Mouse (Mus musculus): ENCODE results near the gene Tmem40. TPM values are rescaled to one million over a fixed set of nuclear protein-coding genes. Genes with fewer than 3 reads are reported as not detected.
A peak's percentile ranks its signal among the peaks of the same experiment; 100 is the strongest.

Tmem40 gene
- polyA plus RNA-seq, 1 experiment from 2014 or later = 2.3 TPM

DNA sequence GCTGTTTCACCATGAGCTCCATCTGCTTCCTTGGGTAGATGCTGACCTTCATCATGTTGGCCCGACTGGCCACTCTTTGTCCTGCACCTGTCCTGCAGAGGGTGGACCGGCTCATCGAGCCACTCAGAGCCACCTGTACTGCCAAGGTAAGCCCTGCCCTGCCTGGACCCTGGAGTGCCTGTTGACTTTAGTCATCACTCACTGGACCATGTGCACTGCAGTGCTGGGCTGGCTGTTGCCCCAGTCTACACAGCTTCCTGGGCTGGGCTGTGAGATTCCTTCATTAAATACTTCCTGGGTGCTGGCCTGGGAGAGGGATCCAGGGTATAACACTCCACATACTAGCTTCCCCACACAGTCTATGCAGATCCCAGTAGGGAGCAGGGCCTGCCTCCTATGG, 39.6 kb upstream of the Tmem40 start:
- no peak overlapping the region for H3K4me3 ChIP-seq (ENCODE audit: low read depth, low read length)
- H3K27ac ChIP-seq (ENCODE audit: low read depth, low read length) = no peak overlapping the region
- no peak overlapping the region for H3K9ac ChIP-seq (ENCODE audit: low read length)
- H3K4me1 ChIP-seq (ENCODE audit: control insufficient read depth, insufficient read depth, low read length) = peaks cover 8% of the 10 kb centered on the region
- 97% methylated on average over 3 of the region's 3 CpGs for WGBS
- no peak overlapping the region for H3K4me2 ChIP-seq (ENCODE audit: low read depth)
- H3K27me3 ChIP-seq (ENCODE audit: control insufficient read depth, insufficient read depth, low read length) = no peaks in the 10 kb centered on the region
- DNase-seq (ENCODE audit: low spot score) (no peak), ATAC-seq (ENCODE audit: insufficient read depth, low FRiP score, low TSS enrichment) (no peak)
- H3K9me3 ChIP-seq (ENCODE audit: control insufficient read depth, low read length) = no peaks in the 10 kb centered on the region
- peaks cover 37% of the 10 kb centered on the region for H3K36me3 ChIP-seq (ENCODE audit: control insufficient read depth, insufficient read depth, low read length)

DNA sequence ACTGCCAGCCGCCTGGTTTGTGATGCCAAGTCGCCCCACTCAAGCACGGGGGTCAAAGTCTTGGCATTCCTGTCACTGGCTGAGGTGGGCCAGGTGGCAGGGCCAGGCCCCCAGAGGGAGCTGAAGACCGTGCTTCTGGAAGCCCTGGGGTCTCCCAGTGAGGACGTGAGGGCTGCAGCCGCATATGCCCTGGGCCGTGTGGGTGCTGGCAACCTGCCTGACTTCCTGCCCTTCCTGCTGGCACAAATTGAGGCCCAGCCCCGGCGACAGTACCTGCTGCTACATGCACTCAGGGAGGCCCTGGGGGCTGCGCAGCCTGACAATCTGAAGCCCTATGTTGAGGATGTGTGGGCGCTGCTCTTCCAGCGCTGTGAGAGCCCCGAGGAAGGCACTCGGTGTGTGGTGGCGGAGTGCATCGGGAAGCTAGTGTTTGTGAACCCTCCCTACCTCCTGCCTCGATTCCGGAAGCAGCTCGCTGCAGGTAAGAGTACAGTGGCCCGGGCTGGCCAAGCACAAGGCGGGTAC, 30.5 kb upstream of the Tmem40 start:
- WGBS = 92% methylated on average over 21 of the region's 21 CpGs
- Histone ChIP-seq H3K4me3 (ENCODE audit: low read depth, low read length) (no peak overlapping the region), H3K9me3 (ENCODE audit: control insufficient read depth, low read length) (no peaks in the 10 kb centered on the region), H3K27me3 (ENCODE audit: control insufficient read depth, insufficient read depth, low read length) (no peaks in the 10 kb centered on the region), H3K4me1 (ENCODE audit: control insufficient read depth, insufficient read depth, low read length) (no peaks in the 10 kb centered on the region), H3K36me3 (ENCODE audit: control insufficient read depth, insufficient read depth, low read length) (peaks cover 26% of the 10 kb centered on the region), H3K9ac (ENCODE audit: low read length) (no peak overlapping the region), H3K4me2 (ENCODE audit: low read depth) (no peak overlapping the region), H3K27ac (ENCODE audit: low read depth, low read length) (no peak overlapping the region)
- DNase-seq (ENCODE audit: low spot score) (no peak), ATAC-seq (ENCODE audit: insufficient read depth, low FRiP score, low TSS enrichment) (no peak)

DNA sequence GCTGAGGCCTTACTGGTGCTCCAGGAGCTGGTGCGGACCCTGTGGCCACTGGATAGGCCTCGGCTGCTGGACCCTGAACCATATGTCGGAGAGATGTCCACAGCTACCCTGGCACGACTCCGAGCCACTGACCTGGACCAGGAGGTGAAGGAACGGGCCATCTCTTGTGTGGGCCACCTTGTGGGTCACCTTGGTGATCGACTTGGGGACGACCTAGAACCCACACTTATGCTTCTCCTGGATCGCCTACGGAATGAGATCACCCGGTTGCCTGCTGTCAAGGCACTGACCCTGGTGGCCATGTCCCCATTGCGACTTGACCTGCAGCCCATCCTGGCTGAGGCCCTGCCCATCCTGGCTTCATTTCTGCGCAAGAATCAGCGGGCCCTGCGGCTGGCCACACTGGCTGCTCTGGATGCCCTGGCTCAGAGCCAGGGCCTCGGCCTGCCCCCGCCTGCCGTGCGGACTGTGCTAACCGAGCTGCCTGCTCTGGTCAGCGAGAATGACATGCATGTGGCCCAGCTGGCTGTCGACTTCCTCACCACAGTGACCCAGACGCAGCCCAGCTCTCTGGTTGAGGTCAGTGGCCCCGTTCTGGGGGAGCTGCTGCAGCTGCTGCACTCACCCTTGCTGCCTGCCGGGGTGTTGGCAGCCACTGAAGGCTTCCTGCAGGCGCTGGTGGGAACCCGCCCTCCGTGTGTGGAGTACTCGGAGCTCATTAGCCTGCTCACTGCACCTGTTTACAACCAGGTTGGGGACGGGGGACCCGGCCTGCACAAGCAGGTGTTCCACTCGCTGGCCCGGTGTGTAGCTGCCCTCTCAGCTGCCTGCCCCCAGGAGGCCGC, 29.9 kb upstream of the Tmem40 start:
- Histone ChIP-seq H3K9ac (ENCODE audit: low read length) (no peak overlapping the region), H3K4me3 (ENCODE audit: low read depth, low read length) (no peak overlapping the region), H3K4me1 (ENCODE audit: control insufficient read depth, insufficient read depth, low read length) (no peaks in the 10 kb centered on the region), H3K36me3 (ENCODE audit: control insufficient read depth, insufficient read depth, low read length) (peaks cover 25% of the 10 kb centered on the region), H3K27ac (ENCODE audit: low read depth, low read length) (no peak overlapping the region), H3K4me2 (ENCODE audit: low read depth) (no peak overlapping the region), H3K9me3 (ENCODE audit: control insufficient read depth, low read length) (no peaks in the 10 kb centered on the region), H3K27me3 (ENCODE audit: control insufficient read depth, insufficient read depth, low read length) (no peaks in the 10 kb centered on the region)
- 92% methylated on average over 34 of the region's 34 CpGs for WGBS
- ATAC-seq (ENCODE audit: insufficient read depth, low FRiP score, low TSS enrichment) = no peak
- DNase-seq (ENCODE audit: low spot score) = no peak

DNA sequence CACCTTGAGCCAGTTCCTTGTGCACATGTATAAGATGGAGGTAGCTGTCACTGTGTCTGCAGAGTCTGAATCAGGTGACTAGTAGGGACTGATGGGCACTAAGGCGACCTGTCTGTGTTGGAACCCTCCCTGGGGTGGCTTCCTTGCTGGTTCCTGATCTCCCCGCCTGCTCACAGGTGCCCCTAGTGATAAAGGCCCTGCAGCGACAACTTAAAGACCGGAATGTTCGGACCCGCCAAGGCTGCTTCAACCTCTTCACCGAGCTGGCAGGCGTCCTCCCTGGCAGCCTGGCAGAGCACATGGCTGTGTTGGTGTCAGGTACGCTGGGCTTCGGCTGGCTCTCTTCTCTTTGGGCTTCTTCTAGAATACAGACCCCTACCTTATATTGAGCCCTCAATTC, 28.8 kb upstream of the Tmem40 start:
- Histone ChIP-seq H3K9me3 (ENCODE audit: control insufficient read depth, low read length) (no peaks in the 10 kb centered on the region), H3K27ac (ENCODE audit: low read depth, low read length) (no peak overlapping the region), H3K27me3 (ENCODE audit: control insufficient read depth, insufficient read depth, low read length) (no peaks in the 10 kb centered on the region), H3K4me3 (ENCODE audit: low read depth, low read length) (no peak overlapping the region), H3K4me2 (ENCODE audit: low read depth) (no peak overlapping the region), H3K9ac (ENCODE audit: low read length) (no peak overlapping the region), H3K36me3 (ENCODE audit: control insufficient read depth, insufficient read depth, low read length) (peaks cover 31% of the 10 kb centered on the region), H3K4me1 (ENCODE audit: control insufficient read depth, insufficient read depth, low read length) (no peaks in the 10 kb centered on the region)
- 91% methylated on average over 10 of the region's 10 CpGs for WGBS
- DNase-seq (ENCODE audit: low spot score) = no peak
- no peak for ATAC-seq (ENCODE audit: insufficient read depth, low FRiP score, low TSS enrichment)

DNA sequence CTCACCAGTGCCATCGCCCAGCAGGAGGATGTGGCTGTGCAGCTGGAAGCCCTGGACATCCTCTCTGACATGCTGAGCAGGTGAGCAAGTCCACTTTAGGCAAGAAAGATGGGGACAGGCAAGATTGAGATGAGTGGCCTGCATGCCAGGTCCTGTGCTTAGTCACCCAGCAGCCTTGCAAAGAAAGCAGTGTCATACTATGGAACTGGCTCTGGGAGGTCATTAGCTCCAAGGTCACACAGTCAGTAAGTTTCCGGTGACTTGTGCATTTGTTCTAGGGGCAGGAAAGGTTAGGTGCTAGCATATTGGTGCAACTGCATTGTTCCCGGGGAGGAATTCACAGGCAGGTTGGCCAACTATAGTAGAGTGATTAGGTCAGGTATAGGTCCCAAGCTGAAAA, 20.6 kb upstream of the Tmem40 start:
- ATAC-seq (ENCODE audit: insufficient read depth, low FRiP score, low TSS enrichment) = no peak
- no peaks in the 10 kb centered on the region for H3K27me3 ChIP-seq (ENCODE audit: control insufficient read depth, insufficient read depth, low read length)
- WGBS = 97% methylated on average over 3 of the region's 3 CpGs
- H3K9me3 ChIP-seq (ENCODE audit: control insufficient read depth, low read length) = no peaks in the 10 kb centered on the region
- no peak overlapping the region for H3K27ac ChIP-seq (ENCODE audit: low read depth, low read length)
- peak; percentile 4 for DNase-seq (ENCODE audit: low spot score)
- H3K36me3 ChIP-seq (ENCODE audit: control insufficient read depth, insufficient read depth, low read length) = peaks cover 36% of the 10 kb centered on the region
- no peak overlapping the region for H3K4me3 ChIP-seq (ENCODE audit: low read depth, low read length)
- 0 out of 2 replicates have a peak, but pooled peaks cover 3% of the 10 kb centered on the region for H3K4me1 ChIP-seq (ENCODE audit: control insufficient read depth, insufficient read depth, low read length)
- no peak overlapping the region for H3K9ac ChIP-seq (ENCODE audit: low read length)
- no peak overlapping the region for H3K4me2 ChIP-seq (ENCODE audit: low read depth)

DNA sequence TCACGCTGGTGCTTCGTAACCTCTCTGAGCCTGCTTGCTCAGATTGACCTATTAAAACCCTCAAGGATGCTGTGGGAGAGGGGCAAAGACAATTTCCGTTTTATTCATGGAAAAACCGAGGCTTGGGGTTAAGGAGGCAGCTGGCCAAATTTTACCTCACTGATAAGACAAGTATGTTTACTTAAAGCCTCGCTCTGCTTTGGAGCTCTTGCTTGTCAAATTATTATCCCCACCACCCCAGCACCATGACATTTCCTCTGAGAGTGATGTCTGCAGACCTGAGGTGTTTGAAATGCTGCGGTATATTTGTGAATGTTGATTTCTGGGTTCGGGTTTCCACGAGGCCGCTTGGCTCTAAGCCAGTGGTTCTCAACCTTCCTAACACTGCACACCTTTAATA, 14.2 kb upstream of the Tmem40 start:
- no peaks in the 10 kb centered on the region for H3K27me3 ChIP-seq (ENCODE audit: control insufficient read depth, insufficient read depth, low read length)
- no peak overlapping the region for H3K27ac ChIP-seq (ENCODE audit: low read depth, low read length)
- peak overlapping the region; percentile 90 for H3K4me2 ChIP-seq (ENCODE audit: low read depth)
- peaks cover 7% of the 10 kb centered on the region for H3K36me3 ChIP-seq (ENCODE audit: control insufficient read depth, insufficient read depth, low read length)
- no peaks in the 10 kb centered on the region for H3K9me3 ChIP-seq (ENCODE audit: control insufficient read depth, low read length)
- H3K4me1 ChIP-seq (ENCODE audit: control insufficient read depth, insufficient read depth, low read length) = peaks cover 15% of the 10 kb centered on the region
- DNase-seq (ENCODE audit: low spot score) = no peak
- H3K4me3 ChIP-seq (ENCODE audit: low read depth, low read length) = peak overlapping the region; percentile 87
- ATAC-seq (ENCODE audit: insufficient read depth, low FRiP score, low TSS enrichment) = no peak
- 81% methylated on average over 9 of the region's 9 CpGs for WGBS
- no peak overlapping the region; the same call in 1 of the 2 replicates for H3K9ac ChIP-seq (ENCODE audit: low read length)

DNA sequence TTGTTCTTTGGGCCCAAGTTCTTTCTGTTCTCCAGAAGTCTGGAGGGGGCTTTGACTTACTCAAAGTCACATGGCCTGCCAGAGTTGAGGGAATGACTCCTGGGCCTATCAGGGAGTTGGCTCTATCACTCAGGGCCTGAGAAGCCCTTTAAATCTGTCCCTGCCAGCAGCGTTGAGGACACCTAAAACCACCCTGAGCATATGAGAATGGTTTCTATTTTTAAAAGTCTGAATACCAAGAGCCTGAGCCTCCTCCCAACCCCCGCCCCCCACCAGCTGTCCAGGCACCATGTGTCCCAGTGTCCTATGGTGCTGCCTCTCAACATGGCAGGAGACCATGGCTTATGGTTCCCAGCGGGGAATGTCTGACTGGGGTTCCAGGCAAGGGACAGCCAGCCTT, 13.6 kb upstream of the Tmem40 start:
- Histone ChIP-seq H3K4me2 (ENCODE audit: low read depth) (peak overlapping the region; percentile 90), H3K9me3 (ENCODE audit: control insufficient read depth, low read length) (no peaks in the 10 kb centered on the region), H3K36me3 (ENCODE audit: control insufficient read depth, insufficient read depth, low read length) (peaks cover 7% of the 10 kb centered on the region), H3K27ac (ENCODE audit: low read depth, low read length) (no peak overlapping the region), H3K4me3 (ENCODE audit: low read depth, low read length) (peak overlapping the region; percentile 87), H3K4me1 (ENCODE audit: control insufficient read depth, insufficient read depth, low read length) (peaks cover 15% of the 10 kb centered on the region), H3K9ac (ENCODE audit: low read length) (peak overlapping the region; percentile 87), H3K27me3 (ENCODE audit: control insufficient read depth, insufficient read depth, low read length) (no peaks in the 10 kb centered on the region)
- DNase-seq (ENCODE audit: low spot score) (no peak), ATAC-seq (ENCODE audit: insufficient read depth, low FRiP score, low TSS enrichment) (no peak)
- 56% methylated on average over 3 of the region's 3 CpGs for WGBS

DNA sequence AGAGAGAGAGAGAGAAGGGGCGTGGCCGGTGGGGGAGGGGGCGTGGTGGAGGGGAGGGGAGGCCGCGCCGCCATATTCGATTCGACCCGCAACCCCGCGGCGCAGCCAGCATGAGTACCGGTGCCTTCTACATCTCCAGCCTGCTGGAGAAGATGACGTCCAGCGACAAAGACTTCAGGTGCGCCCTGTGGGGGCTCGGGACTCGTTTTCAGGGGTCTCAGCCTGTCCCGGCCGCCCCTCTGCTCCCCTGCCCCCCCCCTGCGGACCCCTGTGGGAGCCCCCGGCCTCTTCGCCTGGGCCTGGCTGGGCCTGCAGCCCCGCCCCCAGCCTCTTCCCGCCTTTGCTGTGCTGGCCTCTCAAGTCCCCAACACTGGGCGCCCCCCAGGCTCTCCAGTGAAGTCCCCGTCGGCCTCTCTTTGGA, 12.3 kb upstream of the Tmem40 start, which contains the start of gene Cand2:
Gene Cand2 (plus strand): TSS at position 38 of the 421 bp plus-strand sequence.
- Histone ChIP-seq H3K9me3 (ENCODE audit: control insufficient read depth, low read length) (no peaks in the 10 kb centered on the region), H3K4me2 (ENCODE audit: low read depth) (peak within 1 kb of the TSS; percentile 90), H3K9ac (ENCODE audit: low read length) (peak within 1 kb of the TSS; percentile 87), H3K4me3 (ENCODE audit: low read depth, low read length) (peak within 1 kb of the TSS; percentile 87), H3K27ac (ENCODE audit: low read depth, low read length) (peak within 1 kb of the TSS; percentile 67; the same call in 1 of the 2 replicates), H3K27me3 (ENCODE audit: control insufficient read depth, insufficient read depth, low read length) (no peaks in the 10 kb centered on the region), H3K36me3 (ENCODE audit: control insufficient read depth, insufficient read depth, low read length) (peaks cover 3% of the 10 kb centered on the region; the same call in 1 of the 2 replicates), H3K4me1 (ENCODE audit: control insufficient read depth, insufficient read depth, low read length) (peaks cover 15% of the 10 kb centered on the region)
- DNase-seq (ENCODE audit: low spot score) = peak; percentile 86
- WGBS = 1% methylated on average over 24 of the region's 28 CpGs
- ATAC-seq (ENCODE audit: insufficient read depth, low FRiP score, low TSS enrichment) = peak; percentile 90
